Mouse (Mus musculus) testis, postnatal 10 days (tissue): Measurements from ENCODE around the gene Slc35e3.
"Not testable (repeated sequence)": the region's sequence is repeated elsewhere in the genome, so short reads cannot be mapped to it uniquely, and the experiment has no call there.

Source experiments
- DNase-seq: peaks from one replicate; pipeline ENCODE4 v3.0.0; 2021; ENCODE audit warnings: low spot score

Gene Slc35e3

DNA sequence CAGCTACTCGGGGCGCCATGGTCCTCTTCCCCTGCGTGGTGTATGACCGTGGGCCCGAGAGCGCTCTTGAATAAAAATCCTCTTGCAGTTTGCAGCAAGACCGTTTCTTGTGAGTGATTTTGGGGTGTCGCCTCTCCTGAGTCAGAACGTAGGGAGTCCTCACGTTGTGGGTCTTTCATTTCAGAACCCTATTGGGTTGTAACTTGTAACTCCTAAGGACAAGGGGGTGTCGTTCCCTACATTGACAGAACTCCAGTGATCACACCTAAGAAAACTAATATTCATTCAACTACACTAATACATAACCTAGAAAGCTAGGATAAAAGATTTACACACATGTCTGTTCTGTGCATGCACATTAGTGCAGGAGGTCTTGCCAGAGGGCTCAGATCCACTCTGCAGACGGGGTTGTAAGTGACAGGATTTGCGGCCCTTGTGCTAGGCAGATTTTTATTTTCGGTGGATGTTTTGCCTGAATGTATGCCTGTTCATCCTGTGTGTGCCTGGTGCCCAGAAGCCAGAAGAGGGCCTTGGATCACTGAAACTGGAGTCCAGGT is 3.7 kb upstream of the Slc35e3 start:
- DNase-seq, result no peak

GRCm38 (mm10) chr10:117749050-117749686 is 3.0 kb upstream of the Slc35e3 start:
- no peak for DNase-seq

DNA sequence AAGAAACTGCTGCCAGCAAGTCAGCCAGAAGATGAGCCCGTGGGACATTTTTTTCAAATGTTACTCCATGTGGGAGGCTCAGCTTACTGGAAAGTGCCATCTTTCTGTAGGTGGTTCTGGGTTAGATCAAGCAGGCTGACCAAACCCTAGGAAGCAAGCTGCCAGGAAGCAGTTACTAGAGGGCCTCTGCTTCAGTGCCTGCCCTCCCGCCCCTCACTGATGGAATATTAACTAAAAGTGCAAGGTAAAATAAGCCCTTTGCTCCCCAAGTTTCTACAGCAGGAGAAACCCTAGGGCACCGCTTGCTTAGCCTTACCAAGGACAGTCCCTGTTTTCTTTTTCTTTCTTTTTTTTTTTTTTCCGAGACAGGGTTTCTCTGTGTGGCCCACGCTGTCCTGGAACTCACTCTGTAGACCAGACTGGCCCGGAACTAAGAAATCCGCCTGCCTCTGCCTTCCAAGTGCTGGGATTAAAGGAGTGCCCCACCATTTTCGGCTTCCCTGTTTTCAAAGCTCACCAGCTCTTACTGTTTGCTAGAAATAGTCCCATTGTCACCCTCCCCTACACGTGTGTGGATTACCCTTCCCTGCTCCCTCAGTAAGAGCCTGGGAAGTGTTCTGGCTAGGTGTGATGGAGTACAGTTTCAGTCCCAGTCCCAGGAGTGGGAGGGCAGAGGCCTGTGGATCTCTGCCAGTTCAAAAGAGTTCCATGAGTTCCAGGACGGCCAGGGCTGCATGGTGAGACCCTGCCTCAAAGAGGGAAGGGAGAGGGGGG is 2.3 kb upstream of the Slc35e3 start:
- no peak for DNase-seq

GRCm38 (mm10) chr10:117747711-117748110 is 1.5 kb upstream of the Slc35e3 start:
- no peak for DNase-seq

DNA sequence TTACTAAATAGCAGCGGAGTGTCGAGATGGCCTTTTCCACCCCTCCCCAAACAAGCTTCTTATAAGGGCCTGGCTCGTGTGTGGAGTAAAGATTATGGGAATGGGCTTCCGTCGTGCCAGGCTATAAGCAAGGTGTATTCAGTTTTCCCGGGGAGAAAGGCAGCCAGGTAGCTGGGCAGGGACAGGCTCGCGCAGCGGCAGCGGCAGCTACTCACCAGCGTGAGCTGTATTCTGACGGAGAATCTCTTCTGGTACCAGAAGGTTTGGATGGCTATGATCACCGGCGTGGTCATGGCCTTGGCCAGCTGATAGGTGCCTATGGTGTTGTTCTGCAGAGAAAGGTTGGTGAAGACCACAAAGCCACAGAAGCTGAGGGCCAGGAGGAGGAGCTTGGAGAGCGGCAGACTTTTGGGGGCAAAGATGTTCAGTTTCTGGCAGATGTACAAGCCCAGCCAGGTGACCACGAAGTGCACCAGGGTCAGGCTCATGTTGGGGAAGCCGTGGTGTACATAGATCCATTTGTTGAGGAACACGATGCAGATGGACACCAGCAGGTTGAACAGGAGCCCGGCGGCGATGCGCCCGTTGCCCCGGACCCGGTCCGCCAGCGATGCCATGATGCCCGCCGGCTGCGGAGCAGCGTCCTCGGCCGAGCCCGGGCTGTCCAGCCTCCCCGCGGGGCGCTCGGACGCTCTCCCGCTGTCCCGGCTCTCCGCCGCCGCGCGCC is 432 bp downstream of the Slc35e3 start:
- not testable (repeated sequence) for DNase-seq

DNA sequence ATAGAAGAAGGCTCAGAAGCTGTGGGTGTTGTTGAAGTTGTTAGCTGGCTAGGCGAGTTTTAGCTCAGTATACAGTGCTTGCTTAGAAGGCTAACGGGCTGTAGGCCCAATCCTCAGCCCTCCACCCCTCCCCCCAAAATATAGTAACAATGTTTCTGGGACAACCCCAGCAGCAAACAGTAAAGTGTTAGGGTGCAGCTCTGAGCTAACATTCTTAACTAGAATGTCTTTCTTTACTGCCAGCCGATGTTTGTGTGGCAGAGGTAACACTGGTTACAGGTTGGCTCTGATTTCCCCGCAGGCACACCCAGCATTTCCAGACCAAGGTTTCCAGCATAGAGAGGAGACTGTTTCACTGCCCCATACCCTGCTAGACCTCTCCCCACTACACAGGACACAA is 2.2 kb downstream of the Slc35e3 start:
- no peak for DNase-seq

- DNase-seq, result no peak
These were observed 3.0 kb downstream of the Slc35e3 start for GRCm38 (mm10) chr10:117743182-117743581.

GRCm38 (mm10) chr10:117742618-117743017 is 3.5 kb downstream of the Slc35e3 start:
- DNase-seq, result no peak

DNA sequence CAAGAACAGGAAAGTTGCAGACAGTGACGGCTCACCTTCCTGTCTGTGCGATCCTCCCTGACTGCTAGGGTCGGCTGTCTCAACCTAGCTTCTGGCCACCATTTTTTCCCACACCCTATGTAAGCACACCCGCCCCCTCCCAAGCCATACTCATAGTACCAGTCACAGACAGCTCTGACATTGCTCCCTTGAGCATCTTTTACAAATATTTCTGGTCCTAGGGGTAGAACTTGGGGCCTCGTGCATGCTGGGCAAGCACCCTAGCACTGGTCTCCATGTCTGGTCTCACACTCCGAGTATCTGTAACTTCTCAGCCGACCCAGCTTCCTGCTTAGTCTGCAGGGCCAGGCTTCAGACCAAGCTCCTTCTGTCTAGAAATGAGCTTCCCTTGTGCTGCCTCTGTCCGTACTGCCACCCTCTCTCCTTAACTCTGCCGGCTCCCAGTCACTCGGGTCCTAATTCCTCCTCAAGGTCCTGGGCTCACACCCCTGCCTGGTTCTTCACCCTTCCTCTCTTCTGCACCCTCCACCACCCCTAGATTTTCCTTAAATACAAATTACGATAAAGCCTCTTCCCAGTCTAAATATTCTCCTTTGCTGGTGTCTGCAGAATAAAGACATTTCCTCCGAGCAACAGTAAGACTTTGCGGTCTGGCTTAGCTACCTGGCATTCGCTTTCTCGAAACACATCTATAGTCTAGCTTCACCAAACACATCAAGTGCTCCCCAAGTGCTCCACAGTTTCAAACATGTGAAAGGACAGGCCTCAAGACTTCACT is 4.3 kb downstream of the Slc35e3 start:
- DNase-seq, result no peak

GRCm38 (mm10) chr10:117740921-117741320 is 5.2 kb downstream of the Slc35e3 start:
- no peak for DNase-seq

DNA sequence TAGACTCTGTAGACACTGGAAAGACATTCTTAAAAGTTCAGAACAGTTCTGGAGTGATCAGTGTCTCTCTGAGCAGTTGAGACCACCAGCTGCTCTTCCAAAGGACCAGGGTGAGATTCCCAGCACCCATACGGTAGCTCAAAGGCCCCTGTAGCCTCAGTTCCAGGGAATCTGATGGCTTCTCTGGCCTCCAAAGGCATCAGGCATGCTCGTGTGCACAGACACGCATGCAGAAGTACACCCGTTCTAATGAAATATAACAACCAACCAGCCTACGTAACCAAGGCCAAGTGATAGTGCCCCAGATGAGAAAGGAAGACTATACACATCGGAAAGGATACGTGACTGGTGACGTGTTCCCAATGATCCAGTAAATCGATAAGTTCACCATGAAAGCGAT is 6.0 kb downstream of the Slc35e3 start:
- DNase-seq, result no peak

GRCm38 (mm10) chr10:117739648-117739948 is 6.6 kb downstream of the Slc35e3 start:
- no peak for DNase-seq

DNA sequence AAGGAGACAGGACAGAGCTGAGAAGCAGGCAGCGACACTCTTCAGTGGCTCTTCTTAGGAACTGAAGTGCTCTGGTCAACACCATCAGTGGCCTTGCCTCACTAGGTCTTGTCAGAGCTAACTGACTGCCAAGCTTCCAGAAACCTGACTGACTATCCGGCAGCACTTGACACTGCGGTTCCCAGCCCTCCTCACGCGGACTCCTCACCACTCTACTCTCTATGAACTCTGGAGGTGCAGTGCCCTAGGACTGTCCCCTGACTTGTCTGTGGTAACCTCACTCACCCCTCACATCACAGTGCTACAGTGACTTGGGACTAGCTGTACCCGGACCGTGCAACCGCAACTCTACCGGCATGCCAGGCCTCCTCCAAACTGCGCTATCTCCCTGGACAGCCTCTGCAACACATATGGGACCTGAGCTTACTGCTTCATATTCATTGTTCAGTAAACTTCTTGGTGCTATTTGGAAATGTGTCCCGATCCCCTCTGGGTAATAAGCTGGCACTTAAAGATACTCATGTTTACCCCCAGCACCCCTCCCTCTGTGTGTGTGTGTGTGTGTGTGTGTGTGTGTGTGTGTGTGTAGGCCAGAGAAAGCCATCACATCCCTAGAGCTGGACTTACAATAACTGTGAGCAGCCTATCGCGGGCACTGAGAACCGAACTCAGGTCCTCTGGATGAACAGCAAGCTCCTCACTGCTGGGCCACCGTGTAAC is 7.1 kb downstream of the Slc35e3 start:
- DNase-seq, result no peak

DNA sequence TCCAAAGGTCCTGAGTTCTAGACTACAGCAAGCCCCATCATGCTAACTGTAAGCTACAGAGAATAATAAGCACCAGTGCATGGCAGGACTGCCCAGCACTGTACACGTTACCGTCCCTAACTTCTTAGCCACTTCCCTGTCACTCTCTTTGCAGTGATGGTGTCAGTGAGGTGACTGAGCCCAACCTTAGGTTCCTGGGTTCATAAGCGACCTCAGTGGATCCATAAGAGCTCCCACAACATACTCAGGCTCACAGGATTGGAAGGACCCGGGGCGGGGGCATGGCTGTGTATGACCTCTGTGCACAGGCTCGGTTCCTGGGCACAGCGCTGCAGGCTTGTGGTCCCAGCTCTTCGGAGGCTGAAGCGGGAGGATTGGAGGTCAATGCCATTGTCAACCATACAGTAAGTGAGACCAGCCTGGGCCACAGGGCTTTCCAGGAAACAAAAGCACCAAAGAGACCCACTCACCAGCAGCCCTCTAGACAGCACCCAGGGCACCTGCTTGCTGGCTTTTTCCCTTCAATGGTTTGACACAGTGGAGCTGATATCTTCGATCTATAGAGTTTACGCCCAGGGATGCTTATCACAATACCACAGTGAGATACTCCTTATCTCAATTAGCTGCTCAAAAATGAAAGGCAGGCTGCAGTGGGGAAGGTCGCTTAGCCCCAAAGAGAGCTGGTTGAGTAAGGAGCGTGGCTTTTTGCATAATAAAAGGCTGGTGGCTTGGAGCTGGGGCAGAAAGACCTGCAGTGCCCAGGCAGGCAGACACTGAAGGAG is 7.8 kb downstream of the Slc35e3 start:
- DNase-seq, result no peak

DNA sequence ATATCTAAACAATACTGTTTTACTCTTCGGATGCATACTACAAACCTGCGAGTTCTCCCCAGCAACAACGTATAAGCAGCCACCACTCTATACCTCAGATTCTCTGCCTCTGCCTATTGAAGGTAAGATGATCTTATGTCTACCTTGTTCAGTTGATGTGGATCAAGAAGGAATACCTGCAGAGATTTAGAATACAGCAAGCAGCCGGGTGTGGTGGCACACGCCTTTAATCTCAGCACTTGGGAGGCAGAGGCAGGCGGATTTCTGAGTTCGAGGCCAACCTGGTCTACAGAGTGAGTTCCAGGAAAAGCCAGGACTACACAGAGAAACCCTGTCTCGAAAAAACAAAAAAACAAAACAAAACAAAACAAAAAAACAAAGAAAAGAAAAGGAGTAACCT is 8.7 kb downstream of the Slc35e3 start:
- DNase-seq, result not testable (repeated sequence)

DNA sequence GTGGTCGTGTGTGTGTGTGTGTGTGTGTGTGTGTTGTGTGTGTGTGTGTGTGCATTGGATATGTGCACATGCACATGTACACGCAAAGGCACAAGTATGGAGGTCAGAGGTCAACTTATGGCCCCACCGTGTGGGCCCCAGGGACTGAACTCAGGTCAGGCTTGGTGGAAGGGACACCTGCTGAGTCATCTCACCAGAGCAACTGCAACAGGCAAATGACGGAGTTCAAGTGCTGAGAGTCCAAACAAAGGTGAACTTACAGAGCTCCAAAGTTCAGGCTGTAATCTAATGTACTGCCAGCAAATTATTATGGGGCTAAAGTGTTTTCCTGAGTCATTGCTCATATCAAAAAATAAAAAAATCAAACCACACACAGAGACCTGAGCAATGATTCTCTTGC is 9.1 kb downstream of the Slc35e3 start:
- DNase-seq, result no peak

GRCm38 (mm10) chr10:117736573-117736972 is 9.6 kb downstream of the Slc35e3 start:
- no peak for DNase-seq

- DNase-seq, result not testable (repeated sequence)
These were observed 10.8 kb downstream of the Slc35e3 start for GRCm38 (mm10) chr10:117735396-117735795.

DNA sequence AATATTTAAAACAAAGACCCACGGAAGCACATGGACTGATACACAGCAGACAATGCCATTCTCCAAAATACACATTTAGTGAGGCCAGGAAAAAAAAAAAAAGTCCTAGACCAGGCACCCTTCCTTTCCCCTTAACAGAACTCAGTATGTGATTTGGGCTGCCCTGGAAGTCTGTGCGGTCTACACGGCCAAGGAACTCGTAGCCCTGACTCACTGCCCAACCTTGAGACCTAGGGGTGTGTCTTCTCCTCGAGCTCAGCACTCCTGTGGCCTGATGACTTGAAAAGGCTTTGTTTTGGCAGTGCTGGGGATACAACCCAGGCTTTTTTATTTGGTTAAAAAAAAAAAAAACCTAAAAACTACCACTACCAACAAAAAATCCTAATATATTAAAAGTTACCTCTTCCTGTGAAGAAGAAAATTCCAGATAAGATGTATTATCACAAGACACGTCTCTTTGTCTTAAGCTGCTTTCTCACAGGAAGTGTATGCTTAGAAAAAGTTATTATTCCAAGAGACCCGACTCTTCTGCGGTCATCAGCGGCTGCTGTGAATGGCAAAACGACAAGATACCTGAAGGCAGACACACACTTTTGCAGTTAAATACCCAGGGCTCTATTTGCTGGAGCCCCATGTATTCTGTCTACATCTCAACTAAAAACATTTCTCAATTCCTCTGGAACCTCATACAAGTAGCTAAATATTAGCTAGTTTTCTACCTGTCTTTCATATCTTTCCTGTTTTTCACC is 11.9 kb downstream of the Slc35e3 start:
- not testable (repeated sequence) for DNase-seq

GRCm38 (mm10) chr10:117733626-117734025 is 12.5 kb downstream of the Slc35e3 start:
- not testable (repeated sequence) for DNase-seq
